Mouse (Mus musculus) heart, postnatal 10 days (tissue): ENCODE data around the gene Sycp1. TPM values are rescaled to one million over a fixed set of nuclear protein-coding genes. Genes with fewer than 3 reads are reported as not detected.

Source experiments
- DNase-seq, 2 experiments: peaks; one replicate each; pipeline ENCODE4 v3.0.0; 2021
- intact Hi-C: fragments of 180-260 bp; cut with DNase I; formaldehyde crosslinking; loops from one replicate; pipeline ENCODE4 v1.15.1; 2025
- total RNA-seq, 2 experiments: library from RNA; stranded (reverse); gene quantifications; 2 replicates each; pipeline ENCODE4 v1.2.3; 2021

The Sycp1 gene
- total RNA-seq = under 1 TPM in 1 of 2 experiments, not detected in 1; 0.10 TPM

GRCm38 (mm10) chr3:102935451-102936354, at the start of gene Sycp1:
TSS of gene Sycp1 (minus strand) at chr3:102936100.
- intact Hi-C loops = no loop called here
- no peak for DNase-seq

- intact Hi-C loops = no loop called here
- no peak for DNase-seq
These were observed 44.4 kb upstream of the Sycp1 start for GRCm38 (mm10) chr3:102980349-102980736.

- DNase-seq = no peak
These were observed 43.8 kb upstream of the Sycp1 start for GRCm38 (mm10) chr3:102979550-102980348.

GRCm38 (mm10) chr3:102976906-102977305, 41.0 kb upstream of the Sycp1 start:
- no peak for DNase-seq
- intact Hi-C loops = no loop called here

More at GRCm38 (mm10) chr3:102979550-102980348, 43.8 kb upstream of the Sycp1 start:
- intact Hi-C loops = no loop called here

- intact Hi-C loops = no loop called here
- no peak for DNase-seq
These were observed 34.6 kb upstream of the Sycp1 start for GRCm38 (mm10) chr3:102970508-102970907.

- DNase-seq = no peak
- intact Hi-C loops = no loop called here
These were observed 34.2 kb upstream of the Sycp1 start for GRCm38 (mm10) chr3:102970067-102970466.

GRCm38 (mm10) chr3:102964033-102964432, 28.1 kb upstream of the Sycp1 start, which contains the start of gene Nr1h5:
TSS of gene Nr1h5 (minus strand) at chr3:102964133.
- intact Hi-C loops = no loop called here
- no peak for DNase-seq

- intact Hi-C loops = no loop called here
- no peak for DNase-seq
These were observed 19.7 kb upstream of the Sycp1 start for GRCm38 (mm10) chr3:102955596-102955995.

- DNase-seq = no peak
- intact Hi-C loops = no loop called here
These were observed 19.2 kb upstream of the Sycp1 start for GRCm38 (mm10) chr3:102955143-102955542.

GRCm38 (mm10) chr3:102954476-102954875, 18.6 kb upstream of the Sycp1 start:
- intact Hi-C loops = no loop called here
- no peak for DNase-seq

GRCm38 (mm10) chr3:102946861-102947260, 11.0 kb upstream of the Sycp1 start:
- no peak for DNase-seq
- intact Hi-C loops = no loop called here

GRCm38 (mm10) chr3:102946312-102946711, 10.4 kb upstream of the Sycp1 start:
- intact Hi-C loops = no loop called here

GRCm38 (mm10) chr3:102938100-102938499, 2.2 kb upstream of the Sycp1 start:
- DNase-seq = no peak
- intact Hi-C loops = no loop called here

More at GRCm38 (mm10) chr3:102946312-102946711, 10.4 kb upstream of the Sycp1 start:
- no peak for DNase-seq

GRCm38 (mm10) chr3:102899136-102899535, 36.8 kb downstream of the Sycp1 start:
- DNase-seq = no peak
- intact Hi-C loops = no loop called here

GRCm38 (mm10) chr3:102880529-102880928, 55.4 kb downstream of the Sycp1 start:
- intact Hi-C loops = no loop called here
- DNase-seq = no peak

GRCm38 (mm10) chr3:102848661-102849060, 87.2 kb downstream of the Sycp1 start:
- DNase-seq = no peak
- intact Hi-C loops = no loop called here

- intact Hi-C loops = no loop called here
- DNase-seq = peak in 1 of 2 experiments; percentile 2
These were observed 93.5 kb downstream of the Sycp1 start for GRCm38 (mm10) chr3:102842386-102842785.

GRCm38 (mm10) chr3:102803937-102804336, 132.0 kb downstream of the Sycp1 start:
- DNase-seq = peak; percentile 82 to 89
- intact Hi-C loops = loop anchor here (1.0 to 10.0 kb wide), 4 partner anchors 89 to 553 kb away; no protein-coding TSS in a partner anchor

GRCm38 (mm10) chr3:102787369-102787768, 148.5 kb downstream of the Sycp1 start:
- intact Hi-C loops = no loop called here
- no peak for DNase-seq

- intact Hi-C loops = no loop called here
- no peak for DNase-seq
These were observed 153.3 kb downstream of the Sycp1 start, which contains the start of gene Tshb for GRCm38 (mm10) chr3:102782618-102783017. TSS of gene Tshb (minus strand) at chr3:102782718.

GRCm38 (mm10) chr3:102773018-102773417, 162.9 kb downstream of the Sycp1 start:
- intact Hi-C loops = no loop called here
- DNase-seq = no peak
